Mouse (Mus musculus) inflammation-experienced regulatory T-cells, adult 6 months (primary cell): ENCODE results near the gene Btrc. TPM values are rescaled to one million over a fixed set of nuclear protein-coding genes. Genes with fewer than 3 reads are reported as not detected.

Experiments used
- ATAC-seq: one replicate; pipeline ENCODE4 v1.8.0; 2017
- polyA plus RNA-seq, 3 experiments: library from polyadenylated mRNA; unstranded; fragments of 100-300 nt; shearing (Covaris generic); gene quantifications; one replicate each; pipeline ENCODE4 v1.2.1; 2017

Btrc gene
- polyA plus RNA-seq, 3 experiments from 2014 or later: 25.7 to 36.4 (median 32.8) TPM

- ATAC-seq: no peak
These were observed 112.5 kb downstream of the Btrc start for GRCm38 (mm10) chr19:45475928-45476553.

DNA sequence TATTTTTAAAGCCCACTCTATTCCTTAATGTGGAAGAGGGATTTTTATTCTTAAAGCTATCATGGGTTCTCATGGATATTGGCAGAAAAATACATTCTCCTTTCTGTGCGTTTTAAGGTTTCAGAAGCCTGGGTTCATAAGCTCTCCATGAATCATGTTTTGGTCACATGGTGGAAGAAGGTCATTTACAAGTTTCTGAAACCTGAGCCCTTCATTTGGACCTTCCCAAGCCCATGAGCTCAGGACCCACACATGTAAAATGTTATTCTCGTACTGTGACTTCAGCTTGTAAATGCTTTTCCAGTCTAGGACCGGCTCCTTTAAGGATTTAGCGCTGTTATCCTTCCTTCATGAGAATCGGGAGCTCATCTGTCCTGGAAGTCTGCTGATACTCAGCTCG, 116.0 kb downstream of the Btrc start:
- ATAC-seq: no peak

DNA sequence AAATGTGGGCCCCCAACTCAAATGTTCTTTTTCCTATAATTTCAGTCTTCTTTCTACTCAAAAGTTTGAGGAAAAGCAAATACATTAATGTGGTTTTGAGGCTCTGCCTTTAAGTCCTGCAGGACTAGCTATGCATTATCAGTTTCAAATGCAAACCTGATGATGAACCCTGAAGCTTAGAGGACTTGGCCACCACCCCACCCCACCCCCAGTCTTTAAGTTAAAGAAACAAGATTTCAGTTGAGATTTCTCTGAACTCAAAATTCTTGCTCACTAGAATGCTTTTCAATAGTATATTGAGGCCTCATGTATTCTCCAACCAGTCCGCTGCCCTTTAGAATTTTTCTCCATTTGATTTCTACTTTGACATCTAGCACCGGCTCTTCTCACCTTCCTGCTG, 117.0 kb downstream of the Btrc start:
- ATAC-seq: no peak

GRCm38 (mm10) chr19:45480951-45481350, 117.4 kb downstream of the Btrc start:
- ATAC-seq: no peak

DNA sequence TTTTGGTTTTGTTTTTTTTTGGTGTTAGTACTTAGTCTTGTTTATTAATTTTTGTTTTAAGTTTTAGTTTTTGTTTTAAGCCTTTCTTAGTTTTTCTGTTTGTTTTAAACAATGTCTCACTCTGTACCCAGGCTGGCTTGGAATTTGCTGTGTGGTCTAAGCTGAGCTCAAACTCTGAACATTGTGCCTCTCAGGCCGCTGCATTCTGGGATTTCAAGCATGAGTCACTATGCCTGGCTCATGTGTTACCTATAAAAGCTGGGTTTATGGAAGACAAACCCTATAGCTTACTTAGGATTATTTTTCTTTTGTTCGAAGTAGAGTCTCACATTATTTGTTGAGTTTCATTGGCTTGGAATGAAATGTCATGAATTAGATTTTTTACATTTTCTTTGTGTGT, 119.9 kb downstream of the Btrc start:
- ATAC-seq: no peak

- no peak for ATAC-seq
These were observed 122.9 kb downstream of the Btrc start for GRCm38 (mm10) chr19:45486206-45486991.

GRCm38 (mm10) chr19:45486992-45487387, 123.5 kb downstream of the Btrc start:
- ATAC-seq: no peak

DNA sequence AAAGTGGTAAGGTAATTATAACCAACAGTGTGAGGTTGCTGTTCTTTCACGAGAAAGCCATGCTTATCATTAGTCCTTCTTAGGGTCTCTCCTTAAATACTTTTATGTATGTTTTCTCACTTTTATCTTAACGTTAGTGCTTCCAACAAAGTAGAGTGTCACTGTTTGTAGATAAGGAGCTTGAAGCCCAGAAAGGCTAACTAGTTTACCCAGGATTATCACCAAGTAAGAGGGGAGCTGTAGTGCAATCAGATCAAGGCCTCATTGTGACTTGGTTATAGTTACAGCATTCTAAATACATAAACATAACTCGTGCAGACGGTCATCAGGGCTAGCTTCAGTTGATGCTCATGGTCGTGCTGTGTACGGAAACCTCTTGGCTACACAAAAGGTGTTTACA, 126.4 kb downstream of the Btrc start:
- no peak for ATAC-seq

DNA sequence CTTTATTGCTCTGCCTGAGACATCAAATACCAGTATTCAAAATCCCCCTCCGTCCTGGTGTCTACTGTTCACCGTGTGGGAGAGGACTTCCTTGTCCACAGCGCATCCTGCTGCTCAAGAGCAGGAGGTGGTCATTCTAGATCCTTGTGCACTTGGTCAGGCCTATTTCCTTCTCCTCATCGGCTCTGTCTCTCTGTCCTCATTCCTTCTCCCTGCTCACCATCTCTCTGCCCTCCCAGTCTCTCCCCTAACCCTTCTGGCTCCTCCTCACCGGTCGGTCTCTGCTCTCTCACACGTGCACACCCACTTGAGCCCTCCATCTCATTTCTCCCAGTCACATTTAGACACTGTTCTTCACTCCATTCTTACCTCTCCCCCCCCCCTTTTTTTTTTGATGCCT, 127.7 kb downstream of the Btrc start:
- ATAC-seq: no peak

- ATAC-seq: no peak
These were observed 130.7 kb downstream of the Btrc start for GRCm38 (mm10) chr19:45494121-45494775.

GRCm38 (mm10) chr19:45505446-45505845, 141.9 kb downstream of the Btrc start:
- ATAC-seq: no peak

DNA sequence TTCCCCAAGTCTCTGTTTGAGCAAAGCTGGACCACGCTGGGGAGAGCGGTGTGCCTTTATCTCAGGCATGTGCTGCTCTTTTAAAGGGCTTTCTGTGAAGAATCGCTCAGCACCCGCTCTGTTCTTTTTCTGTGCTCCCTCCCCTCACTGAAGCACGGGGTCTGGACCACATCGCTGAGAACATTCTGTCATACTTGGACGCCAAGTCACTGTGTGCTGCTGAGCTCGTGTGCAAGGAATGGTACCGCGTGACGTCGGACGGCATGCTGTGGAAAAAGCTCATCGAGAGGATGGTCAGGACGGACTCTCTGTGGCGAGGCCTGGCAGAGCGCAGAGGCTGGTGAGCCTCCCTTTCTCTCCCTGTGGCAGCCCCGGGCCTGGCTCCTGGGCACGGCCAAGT, 144.0 kb downstream of the Btrc start:
- no peak for ATAC-seq

- no peak for ATAC-seq
These were observed 147.1 kb downstream of the Btrc start for GRCm38 (mm10) chr19:45510680-45511079.

DNA sequence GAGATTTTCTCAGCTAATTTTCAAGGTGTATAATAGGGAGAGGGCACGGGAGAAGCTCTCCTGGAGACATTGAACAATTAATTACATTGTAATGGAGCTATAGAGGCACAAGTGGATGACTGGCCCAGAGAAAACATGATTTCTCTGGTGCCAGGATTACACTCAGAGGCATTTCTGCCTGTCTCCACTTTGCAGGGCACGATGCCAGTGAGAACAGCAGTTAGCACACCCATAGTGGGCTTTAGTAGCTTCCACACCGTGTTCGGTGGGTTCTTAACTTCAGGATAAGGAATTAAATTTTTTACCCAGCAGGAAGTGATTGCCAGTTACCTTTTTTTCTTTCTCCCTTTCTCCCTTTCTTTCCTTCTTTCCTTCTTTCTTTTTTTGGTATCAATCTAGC, 147.9 kb downstream of the Btrc start:
- ATAC-seq: no peak

- no peak for ATAC-seq
These were observed 151.8 kb downstream of the Btrc start for GRCm38 (mm10) chr19:45515341-45515740.

- ATAC-seq: no peak
These were observed 152.7 kb downstream of the Btrc start for GRCm38 (mm10) chr19:45516264-45516663.

DNA sequence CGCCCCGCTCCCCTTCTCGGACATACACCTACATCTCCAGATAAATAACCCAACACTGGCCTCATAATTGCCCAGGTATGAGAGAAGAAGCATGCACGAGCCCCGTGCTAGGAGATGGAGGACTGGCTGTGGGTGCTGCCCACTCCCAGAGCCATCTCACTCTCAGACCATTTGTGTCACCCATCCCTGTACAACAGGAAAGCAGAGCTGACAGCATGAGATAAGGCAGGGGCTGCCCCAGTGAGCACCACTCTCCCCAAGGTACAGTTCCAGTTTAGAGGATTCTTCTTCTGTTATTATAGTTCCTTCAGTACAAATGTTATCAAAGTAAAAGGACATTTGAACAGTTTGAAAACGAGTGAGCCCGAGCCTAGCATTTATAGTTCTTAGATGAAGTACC, 163.8 kb downstream of the Btrc start:
- no peak for ATAC-seq

DNA sequence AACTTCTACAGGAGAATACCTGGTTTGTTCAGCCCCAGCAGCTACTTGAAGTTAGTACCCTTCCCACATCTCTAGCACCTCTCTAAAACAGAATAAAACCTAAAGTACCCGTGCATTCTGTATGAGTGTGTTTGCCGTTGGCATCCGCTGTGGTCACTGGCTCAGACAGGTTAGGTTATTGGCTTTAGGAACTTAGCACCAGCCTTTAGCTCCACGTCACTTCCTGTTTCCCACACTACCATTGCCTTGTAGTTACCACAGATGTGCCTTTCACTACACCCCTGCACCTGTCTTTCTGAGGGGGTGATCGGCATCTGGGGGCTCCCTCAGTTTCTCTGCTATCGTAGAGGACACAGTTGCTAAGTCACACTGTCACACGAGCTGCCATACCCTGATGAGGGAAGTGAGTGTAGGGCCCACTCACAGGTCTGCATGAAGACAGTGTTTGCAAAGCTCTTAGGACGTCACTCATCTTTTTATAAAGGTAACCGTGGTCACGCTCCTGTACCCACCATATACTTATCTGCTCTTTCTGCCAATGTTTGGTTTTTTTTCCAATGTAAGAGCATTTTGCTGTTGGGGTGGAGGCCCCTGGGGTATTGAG, 164.5 kb downstream of the Btrc start:
- ATAC-seq: no peak

GRCm38 (mm10) chr19:45529294-45529693, 165.8 kb downstream of the Btrc start:
- no peak for ATAC-seq

DNA sequence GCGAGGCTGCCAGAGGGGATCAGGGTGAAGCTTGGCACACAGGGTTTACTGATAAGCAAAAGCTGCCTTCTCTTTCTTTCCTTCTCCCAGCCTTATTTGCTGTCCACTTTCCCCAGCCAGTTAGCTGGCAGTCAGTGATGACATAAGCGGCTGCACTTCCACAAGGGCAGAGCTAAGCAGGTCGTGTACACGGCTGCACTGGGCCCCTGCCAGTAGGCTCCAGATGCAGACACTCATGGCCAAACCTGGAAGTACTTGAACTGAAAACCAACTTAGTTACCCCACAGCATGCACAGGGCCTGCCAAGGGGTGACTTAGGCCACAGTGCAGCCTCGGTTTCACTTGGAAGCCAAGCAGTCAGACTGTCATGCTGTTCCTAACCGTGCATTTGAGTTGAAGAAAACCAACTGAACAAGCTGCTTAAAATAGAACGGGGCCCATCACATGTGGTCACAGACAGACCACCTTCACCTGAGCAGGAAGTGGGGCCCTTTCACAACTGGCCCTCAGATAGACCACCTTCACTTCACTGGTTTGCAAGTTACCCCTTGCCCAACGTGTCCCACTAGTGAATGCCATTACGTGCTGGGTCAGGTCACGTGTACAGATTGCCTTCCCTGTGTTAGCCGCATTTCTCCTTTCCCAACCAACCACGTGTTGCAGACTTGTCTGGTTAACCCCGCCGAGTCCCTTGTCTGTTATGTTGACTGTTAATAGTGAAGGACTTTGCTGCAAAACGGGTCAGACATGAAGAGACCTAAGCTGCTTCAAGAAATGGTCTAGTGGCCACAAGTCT, 166.9 kb downstream of the Btrc start:
- ATAC-seq: no peak

DNA sequence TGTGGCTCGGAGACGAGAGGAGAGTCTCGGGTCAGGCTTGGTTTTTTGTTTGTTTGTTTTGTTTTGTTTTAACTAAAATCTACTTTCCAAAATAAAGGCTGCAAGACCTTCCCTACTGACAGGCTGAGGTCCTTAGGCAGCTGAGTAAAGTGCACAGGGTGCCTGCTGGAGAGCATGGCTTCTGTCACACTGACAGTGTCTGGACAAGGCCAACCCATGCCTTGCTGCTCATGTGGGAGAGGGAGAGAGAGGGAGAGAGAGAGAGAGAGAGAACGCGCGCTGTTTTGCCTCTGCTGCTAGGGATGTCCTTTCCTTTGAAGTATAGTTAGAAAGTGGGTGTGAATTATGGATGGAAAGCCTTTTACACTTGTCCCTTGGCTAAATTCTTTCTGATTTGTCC, 168.0 kb downstream of the Btrc start:
- ATAC-seq: no peak

- ATAC-seq: no peak
These were observed 170.1 kb downstream of the Btrc start for GRCm38 (mm10) chr19:45533617-45534016.
